Mouse (Mus musculus): ENCODE measurements around the gene Stmn1. TPM values are rescaled to one million over a fixed set of nuclear protein-coding genes. Genes with fewer than 3 reads are reported as not detected.

Stmn1 gene
- polyA plus RNA-seq, 1 experiment = 109 TPM

DNA sequence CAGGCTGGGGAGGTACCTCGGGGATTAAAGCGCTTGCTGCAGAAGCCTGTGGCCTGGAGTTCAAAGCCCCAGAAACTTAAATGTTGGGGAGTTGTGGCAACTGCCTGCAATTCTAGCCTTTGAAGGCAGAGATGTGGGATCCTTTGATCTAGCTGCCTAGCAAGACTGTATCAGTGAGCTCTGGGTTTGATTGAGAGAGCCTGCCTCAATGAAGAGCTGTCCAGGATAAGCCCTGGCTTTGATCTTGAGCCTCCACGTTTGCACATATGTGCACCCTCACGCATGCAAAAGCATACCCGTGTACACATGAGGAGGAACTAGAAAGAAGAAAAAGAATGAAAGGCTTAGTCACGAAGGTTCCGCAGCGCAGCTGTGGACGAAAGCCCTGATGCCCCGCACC lies 31.5 kb upstream of the Stmn1 start:
- Histone ChIP-seq H3K4me3 (ENCODE audit: control insufficient read depth, low read depth, low read length) (peak overlapping the region; percentile 69), H3K27me3 (ENCODE audit: control insufficient read depth, insufficient read depth, low read length) (no peaks in the 10 kb centered on the region), H3K4me1 (ENCODE audit: control insufficient read depth, insufficient read depth, low read length) (peaks cover 2% of the 10 kb centered on the region), H3K27ac (ENCODE audit: control insufficient read depth, insufficient read depth, low read depth, low read length) (no peak overlapping the region), H3K36me3 (ENCODE audit: control insufficient read depth, insufficient read depth, low read length) (no peaks in the 10 kb centered on the region)
- TF ChIP-seq POLR2A (IDR thresholded peaks at IDR 0.05; ENCODE audit: control insufficient read depth, low read depth, low read length) (no peak), CTCF (IDR thresholded peaks at IDR 0.05; ENCODE audit: control insufficient read depth, insufficient read depth, insufficient replicate concordance, low read depth, low read length) (no peak)

GRCm38 (mm10) chr4:134439119-134439518 lies 29.0 kb upstream of the Stmn1 start:
- H3K27ac ChIP-seq (ENCODE audit: control insufficient read depth, insufficient read depth, low read depth, low read length) = no peak overlapping the region
- TF ChIP-seq CTCF (IDR thresholded peaks at IDR 0.05; ENCODE audit: control insufficient read depth, insufficient read depth, insufficient replicate concordance, low read depth, low read length) = no peak
- no peak for TF ChIP-seq POLR2A (IDR thresholded peaks at IDR 0.05; ENCODE audit: control insufficient read depth, low read depth, low read length)
- peaks cover 2% of the 10 kb centered on the region for H3K4me1 ChIP-seq (ENCODE audit: control insufficient read depth, insufficient read depth, low read length)
- no peaks in the 10 kb centered on the region for H3K36me3 ChIP-seq (ENCODE audit: control insufficient read depth, insufficient read depth, low read length)
- no peak overlapping the region for H3K4me3 ChIP-seq (ENCODE audit: control insufficient read depth, low read depth, low read length)
- H3K27me3 ChIP-seq (ENCODE audit: control insufficient read depth, insufficient read depth, low read length) = no peaks in the 10 kb centered on the region

GRCm38 (mm10) chr4:134439919-134440318 lies 28.2 kb upstream of the Stmn1 start:
- Histone ChIP-seq H3K27me3 (ENCODE audit: control insufficient read depth, insufficient read depth, low read length) (no peaks in the 10 kb centered on the region), H3K36me3 (ENCODE audit: control insufficient read depth, insufficient read depth, low read length) (no peaks in the 10 kb centered on the region), H3K4me3 (ENCODE audit: control insufficient read depth, low read depth, low read length) (no peak overlapping the region), H3K27ac (ENCODE audit: control insufficient read depth, insufficient read depth, low read depth, low read length) (no peak overlapping the region), H3K4me1 (ENCODE audit: control insufficient read depth, insufficient read depth, low read length) (peaks cover 2% of the 10 kb centered on the region)
- TF ChIP-seq POLR2A (IDR thresholded peaks at IDR 0.05; ENCODE audit: control insufficient read depth, low read depth, low read length) (no peak), CTCF (IDR thresholded peaks at IDR 0.05; ENCODE audit: control insufficient read depth, insufficient read depth, insufficient replicate concordance, low read depth, low read length) (no peak)

DNA sequence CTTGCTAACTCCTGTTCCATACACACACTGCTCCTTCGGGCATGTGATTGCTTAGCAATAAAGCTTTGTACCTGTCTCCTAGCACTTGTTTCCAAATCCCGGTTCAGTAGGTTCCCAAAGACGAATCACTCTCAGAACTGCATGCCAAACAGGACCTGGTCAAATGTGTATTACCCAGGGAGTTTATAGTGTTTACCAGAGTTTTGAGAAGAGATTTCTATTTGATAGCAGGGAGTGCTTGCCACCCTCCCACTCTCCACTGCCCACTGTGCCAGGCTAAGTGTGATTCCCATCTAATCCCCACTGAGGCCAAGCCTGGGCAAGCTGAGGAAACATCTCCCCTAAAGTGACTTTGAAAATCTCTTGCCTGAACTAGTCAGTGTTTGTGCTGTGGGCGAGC lies 25.9 kb upstream of the Stmn1 start:
- Histone ChIP-seq H3K27ac (ENCODE audit: control insufficient read depth, insufficient read depth, low read depth, low read length) (no peak overlapping the region), H3K27me3 (ENCODE audit: control insufficient read depth, insufficient read depth, low read length) (no peaks in the 10 kb centered on the region), H3K36me3 (ENCODE audit: control insufficient read depth, insufficient read depth, low read length) (no peaks in the 10 kb centered on the region), H3K4me1 (ENCODE audit: control insufficient read depth, insufficient read depth, low read length) (peaks cover 10% of the 10 kb centered on the region), H3K4me3 (ENCODE audit: control insufficient read depth, low read depth, low read length) (no peak overlapping the region)
- TF ChIP-seq POLR2A (IDR thresholded peaks at IDR 0.05; ENCODE audit: control insufficient read depth, low read depth, low read length) (no peak), CTCF (IDR thresholded peaks at IDR 0.05; ENCODE audit: control insufficient read depth, insufficient read depth, insufficient replicate concordance, low read depth, low read length) (no peak)

GRCm38 (mm10) chr4:134443589-134443988 lies 24.5 kb upstream of the Stmn1 start:
- TF ChIP-seq POLR2A (IDR thresholded peaks at IDR 0.05; ENCODE audit: control insufficient read depth, low read depth, low read length) (no peak), CTCF (IDR thresholded peaks at IDR 0.05; ENCODE audit: control insufficient read depth, insufficient read depth, insufficient replicate concordance, low read depth, low read length) (no peak)
- H3K4me3 ChIP-seq (ENCODE audit: control insufficient read depth, low read depth, low read length) = no peak overlapping the region
- peaks cover 20% of the 10 kb centered on the region for H3K4me1 ChIP-seq (ENCODE audit: control insufficient read depth, insufficient read depth, low read length)
- no peak overlapping the region for H3K27ac ChIP-seq (ENCODE audit: control insufficient read depth, insufficient read depth, low read depth, low read length)
- no peaks in the 10 kb centered on the region for H3K27me3 ChIP-seq (ENCODE audit: control insufficient read depth, insufficient read depth, low read length)
- H3K36me3 ChIP-seq (ENCODE audit: control insufficient read depth, insufficient read depth, low read length) = no peaks in the 10 kb centered on the region

- no peak for TF ChIP-seq POLR2A (IDR thresholded peaks at IDR 0.05; ENCODE audit: control insufficient read depth, low read depth, low read length)
- no peak for TF ChIP-seq CTCF (IDR thresholded peaks at IDR 0.05; ENCODE audit: control insufficient read depth, insufficient read depth, insufficient replicate concordance, low read depth, low read length)
- H3K4me1 ChIP-seq (ENCODE audit: control insufficient read depth, insufficient read depth, low read length) = peaks cover 25% of the 10 kb centered on the region
- H3K27me3 ChIP-seq (ENCODE audit: control insufficient read depth, insufficient read depth, low read length) = no peaks in the 10 kb centered on the region
- H3K4me3 ChIP-seq (ENCODE audit: control insufficient read depth, low read depth, low read length) = no peak overlapping the region
- H3K36me3 ChIP-seq (ENCODE audit: control insufficient read depth, insufficient read depth, low read length) = no peaks in the 10 kb centered on the region
- H3K27ac ChIP-seq (ENCODE audit: control insufficient read depth, insufficient read depth, low read depth, low read length) = no peak overlapping the region
Measured at GRCm38 (mm10) chr4:134444949-134445348, 23.2 kb upstream of the Stmn1 start.

DNA sequence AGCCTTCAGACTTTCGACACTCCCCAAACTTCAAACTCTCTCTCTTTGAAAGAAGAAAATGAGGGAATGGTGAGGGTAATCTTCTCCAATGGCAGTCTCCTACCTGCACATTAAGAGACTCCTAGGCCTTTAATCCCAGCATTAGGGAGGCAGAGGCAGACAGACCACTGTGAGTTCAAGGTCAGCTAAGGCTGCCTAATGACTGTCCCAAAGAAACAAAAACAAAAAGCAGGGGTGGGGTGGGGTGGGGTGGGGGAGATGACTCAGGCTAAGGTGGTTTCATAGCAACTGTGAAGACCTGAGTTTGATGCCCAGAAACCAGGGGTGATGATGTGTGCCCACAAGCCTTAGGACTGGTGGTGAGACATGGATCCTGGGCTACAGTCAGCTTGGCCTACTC lies 22.6 kb upstream of the Stmn1 start:
- Histone ChIP-seq H3K36me3 (ENCODE audit: control insufficient read depth, insufficient read depth, low read length) (no peaks in the 10 kb centered on the region), H3K4me1 (ENCODE audit: control insufficient read depth, insufficient read depth, low read length) (peaks cover 30% of the 10 kb centered on the region), H3K27me3 (ENCODE audit: control insufficient read depth, insufficient read depth, low read length) (no peaks in the 10 kb centered on the region), H3K4me3 (ENCODE audit: control insufficient read depth, low read depth, low read length) (no peak overlapping the region), H3K27ac (ENCODE audit: control insufficient read depth, insufficient read depth, low read depth, low read length) (no peak overlapping the region)
- TF ChIP-seq CTCF (IDR thresholded peaks at IDR 0.05; ENCODE audit: control insufficient read depth, insufficient read depth, insufficient replicate concordance, low read depth, low read length) = no peak
- TF ChIP-seq POLR2A (IDR thresholded peaks at IDR 0.05; ENCODE audit: control insufficient read depth, low read depth, low read length) = no peak

GRCm38 (mm10) chr4:134447966-134448365 lies 20.2 kb upstream of the Stmn1 start:
- Histone ChIP-seq H3K27me3 (ENCODE audit: control insufficient read depth, insufficient read depth, low read length) (no peaks in the 10 kb centered on the region), H3K4me3 (ENCODE audit: control insufficient read depth, low read depth, low read length) (peak overlapping the region; percentile 87), H3K27ac (ENCODE audit: control insufficient read depth, insufficient read depth, low read depth, low read length) (no peak overlapping the region), H3K36me3 (ENCODE audit: control insufficient read depth, insufficient read depth, low read length) (no peaks in the 10 kb centered on the region), H3K4me1 (ENCODE audit: control insufficient read depth, insufficient read depth, low read length) (peaks cover 40% of the 10 kb centered on the region)
- TF ChIP-seq CTCF (IDR thresholded peaks at IDR 0.05; ENCODE audit: control insufficient read depth, insufficient read depth, insufficient replicate concordance, low read depth, low read length) (no peak), POLR2A (IDR thresholded peaks at IDR 0.05; ENCODE audit: control insufficient read depth, low read depth, low read length) (peak; percentile 24; the same call in 1 of the 2 replicates)
